Mouse (Mus musculus) heart, postnatal 14 days (tissue): ENCODE results near the gene Slc26a5. TPM values are rescaled to one million over a fixed set of nuclear protein-coding genes. Genes with fewer than 3 reads are reported as not detected.

Experiments used
- total RNA-seq, 2 experiments: library from RNA; stranded (reverse); gene quantifications; 2 replicates each; pipeline ENCODE4 v1.2.3; 2021

Gene Slc26a5
- total RNA-seq, 2 experiments from 2014 or later, result not detected

Other genes starting within 250 kb of the Slc26a5 start
- gene Fbxl13, start 220.0 kb downstream of the Slc26a5 start, total RNA-seq, result under 1 TPM; 0.14 to 0.15 TPM
- gene Armc10, start 219.8 kb downstream of the Slc26a5 start, total RNA-seq, result 10 to 100 TPM in 1 of 2 experiments, 1 to 10 TPM in 1; 9.9 to 10.1 TPM
- gene Napepld, start 164.2 kb downstream of the Slc26a5 start, total RNA-seq, result 1 to 10 TPM; 4.0 to 4.3 TPM
- 100 to 1,000 TPM; 220 to 223 TPM for gene Pmpcb, start 128.5 kb downstream of the Slc26a5 start, total RNA-seq
- 10 to 100 TPM; 13.5 to 17.6 TPM for gene Dnajc2, start 80.4 kb downstream of the Slc26a5 start, total RNA-seq
- 10 to 100 TPM; 89.2 to 94.5 TPM for gene Psmc2, start 80.3 kb downstream of the Slc26a5 start, total RNA-seq